Mouse (Mus musculus): ENCODE measurements around the gene Wnt5a.

- TF ChIP-seq CTCF (IDR thresholded peaks at IDR 0.05; ENCODE audit: borderline replicate concordance, extremely low read depth, insufficient read depth, insufficient read length), result no peak
- TF ChIP-seq POLR2A (IDR thresholded peaks at IDR 0.05; ENCODE audit: borderline replicate concordance, extremely low read depth, insufficient read depth, insufficient read length, poor library complexity, severe bottlenecking), result no peak
Observed at GRCm38 (mm10) chr14:28493806-28494205, 10.7 kb upstream of the Wnt5a start.

Data from brain, embryonic 14.5 days (tissue).